Mouse (Mus musculus): Measurements from ENCODE around the gene Spata6. TPM values are rescaled to one million over a fixed set of nuclear protein-coding genes. Genes with fewer than 3 reads are reported as not detected.
A peak's percentile ranks its signal among the peaks of the same experiment; 100 is the strongest.

The Spata6 gene
- polyA plus RNA-seq, 1 experiment, result 8.2 TPM

GRCm38 (mm10) chr4:111685951-111686350, 33.8 kb upstream of the Spata6 start:
- H3K27me3 ChIP-seq (ENCODE audit: control insufficient read depth, insufficient read depth, low read length), result no peaks in the 10 kb centered on the region
- no peak overlapping the region for H3K27ac ChIP-seq (ENCODE audit: insufficient read depth, low read length)
- no peak for DNase-seq
- TF ChIP-seq CTCF (IDR thresholded peaks at IDR 0.05; ENCODE audit: borderline replicate concordance, insufficient read depth, low read depth, low read length), result no peak
- TF ChIP-seq POLR2A (IDR thresholded peaks at IDR 0.05; ENCODE audit: borderline replicate concordance, insufficient read depth, low read length), result no peak
- WGBS, result 87% methylated on average over 2 of the region's 2 CpGs
- H3K4me3 ChIP-seq (replicated peaks; ENCODE audit: insufficient read depth, low read depth, low read length), result no peak overlapping the region
- no peaks in the 10 kb centered on the region for H3K4me1 ChIP-seq (ENCODE audit: control insufficient read depth, insufficient read depth, low read length)

DNA sequence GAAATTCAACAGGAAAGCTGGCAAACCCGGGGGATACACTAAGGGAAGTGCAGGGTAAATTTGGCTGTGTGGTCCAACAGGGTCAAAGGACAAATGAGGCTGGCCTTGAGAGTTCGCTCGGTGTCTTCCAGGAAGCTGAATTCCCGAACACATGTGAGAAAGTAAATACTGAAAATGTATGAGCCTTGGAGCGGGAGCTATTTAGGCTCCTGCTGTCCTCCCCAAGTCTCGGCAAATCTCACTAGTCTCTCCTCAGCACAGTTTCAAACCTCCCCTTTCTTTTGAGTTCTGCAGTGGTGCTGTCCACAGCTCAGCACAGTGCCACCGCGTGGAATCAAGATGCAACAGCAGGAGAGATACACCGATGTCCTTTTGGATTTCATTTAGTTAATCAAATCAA, 32.8 kb upstream of the Spata6 start:
- TF ChIP-seq POLR2A (IDR thresholded peaks at IDR 0.05; ENCODE audit: borderline replicate concordance, insufficient read depth, low read length) (no peak), CTCF (IDR thresholded peaks at IDR 0.05; ENCODE audit: borderline replicate concordance, insufficient read depth, low read depth, low read length) (peak; percentile 74)
- H3K4me1 ChIP-seq (ENCODE audit: control insufficient read depth, insufficient read depth, low read length), result no peaks in the 10 kb centered on the region
- 11% methylated on average over 9 of the region's 9 CpGs for WGBS
- no peaks in the 10 kb centered on the region for H3K27me3 ChIP-seq (ENCODE audit: control insufficient read depth, insufficient read depth, low read length)
- H3K4me3 ChIP-seq (replicated peaks; ENCODE audit: insufficient read depth, low read depth, low read length), result no peak overlapping the region
- H3K27ac ChIP-seq (ENCODE audit: insufficient read depth, low read length), result no peak overlapping the region
- DNase-seq, result peak; percentile 22 to 29

- H3K27ac ChIP-seq (ENCODE audit: insufficient read depth, low read length), result no peak overlapping the region
- no peaks in the 10 kb centered on the region for H3K4me1 ChIP-seq (ENCODE audit: control insufficient read depth, insufficient read depth, low read length)
- no peak for TF ChIP-seq POLR2A (IDR thresholded peaks at IDR 0.05; ENCODE audit: borderline replicate concordance, insufficient read depth, low read length)
- TF ChIP-seq CTCF (IDR thresholded peaks at IDR 0.05; ENCODE audit: borderline replicate concordance, insufficient read depth, low read depth, low read length), result peak; percentile 52
- DNase-seq, result peak; percentile 33 to 50
- 17% methylated on average over 6 of the region's 6 CpGs for WGBS
- no peak overlapping the region for H3K4me3 ChIP-seq (replicated peaks; ENCODE audit: insufficient read depth, low read depth, low read length)
- H3K27me3 ChIP-seq (ENCODE audit: control insufficient read depth, insufficient read depth, low read length), result no peaks in the 10 kb centered on the region
These were observed 32.2 kb upstream of the Spata6 start for GRCm38 (mm10) chr4:111687613-111688012.

GRCm38 (mm10) chr4:111691057-111691543, 28.7 kb upstream of the Spata6 start:
- no peak overlapping the region for H3K27ac ChIP-seq (ENCODE audit: insufficient read depth, low read length)
- 7% methylated on average over 5 of the region's 5 CpGs for WGBS
- H3K4me1 ChIP-seq (ENCODE audit: control insufficient read depth, insufficient read depth, low read length), result no peaks in the 10 kb centered on the region
- no peak for DNase-seq
- no peaks in the 10 kb centered on the region for H3K27me3 ChIP-seq (ENCODE audit: control insufficient read depth, insufficient read depth, low read length)
- no peak overlapping the region for H3K4me3 ChIP-seq (replicated peaks; ENCODE audit: insufficient read depth, low read depth, low read length)
- TF ChIP-seq CTCF (IDR thresholded peaks at IDR 0.05; ENCODE audit: borderline replicate concordance, insufficient read depth, low read depth, low read length) (no peak), POLR2A (IDR thresholded peaks at IDR 0.05; ENCODE audit: borderline replicate concordance, insufficient read depth, low read length) (no peak)

- H3K27me3 ChIP-seq (ENCODE audit: control insufficient read depth, insufficient read depth, low read length), result no peaks in the 10 kb centered on the region
- no peak for TF ChIP-seq CTCF (IDR thresholded peaks at IDR 0.05; ENCODE audit: borderline replicate concordance, insufficient read depth, low read depth, low read length)
- no peak for TF ChIP-seq POLR2A (IDR thresholded peaks at IDR 0.05; ENCODE audit: borderline replicate concordance, insufficient read depth, low read length)
- H3K4me1 ChIP-seq (ENCODE audit: control insufficient read depth, insufficient read depth, low read length), result no peaks in the 10 kb centered on the region
- no peak for DNase-seq
- WGBS, result 66% methylated on average over 1 of the region's 1 CpGs
- no peak overlapping the region for H3K4me3 ChIP-seq (replicated peaks; ENCODE audit: insufficient read depth, low read depth, low read length)
- H3K27ac ChIP-seq (ENCODE audit: insufficient read depth, low read length), result no peak overlapping the region
These were observed 18.4 kb upstream of the Spata6 start for GRCm38 (mm10) chr4:111701381-111701780.

GRCm38 (mm10) chr4:111704126-111704525, 15.7 kb upstream of the Spata6 start:
- no peaks in the 10 kb centered on the region for H3K27me3 ChIP-seq (ENCODE audit: control insufficient read depth, insufficient read depth, low read length)
- H3K4me1 ChIP-seq (ENCODE audit: control insufficient read depth, insufficient read depth, low read length), result no peaks in the 10 kb centered on the region
- no peak overlapping the region for H3K4me3 ChIP-seq (replicated peaks; ENCODE audit: insufficient read depth, low read depth, low read length)
- TF ChIP-seq POLR2A (IDR thresholded peaks at IDR 0.05; ENCODE audit: borderline replicate concordance, insufficient read depth, low read length), result no peak
- no peak for TF ChIP-seq CTCF (IDR thresholded peaks at IDR 0.05; ENCODE audit: borderline replicate concordance, insufficient read depth, low read depth, low read length)
- DNase-seq, result no peak
- H3K27ac ChIP-seq (ENCODE audit: insufficient read depth, low read length), result no peak overlapping the region
- 87% methylated on average over 2 of the region's 2 CpGs for WGBS

DNA sequence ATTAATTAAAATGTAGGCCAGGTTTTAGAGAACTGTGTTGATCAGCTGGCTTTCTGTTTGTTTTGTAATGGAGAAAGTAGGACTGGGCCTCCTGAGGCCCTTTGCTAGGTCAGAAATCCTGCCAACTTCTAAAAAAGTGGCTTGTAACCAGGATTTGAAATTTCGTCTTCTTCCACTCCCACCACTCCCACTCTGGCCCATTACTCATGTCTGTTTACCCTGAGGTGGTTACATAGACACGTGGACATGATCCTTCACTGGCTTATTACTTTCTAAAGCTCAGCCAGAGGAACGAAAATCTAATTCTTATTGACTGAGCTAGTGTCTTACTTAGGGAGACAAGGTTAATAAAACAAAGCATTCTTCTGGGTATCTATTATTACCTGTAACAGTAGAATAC, 14.8 kb upstream of the Spata6 start:
- Histone ChIP-seq H3K27me3 (ENCODE audit: control insufficient read depth, insufficient read depth, low read length) (no peaks in the 10 kb centered on the region), H3K27ac (ENCODE audit: insufficient read depth, low read length) (no peak overlapping the region), H3K4me1 (ENCODE audit: control insufficient read depth, insufficient read depth, low read length) (no peaks in the 10 kb centered on the region), H3K4me3 (replicated peaks; ENCODE audit: insufficient read depth, low read depth, low read length) (no peak overlapping the region)
- no peak for DNase-seq
- TF ChIP-seq CTCF (IDR thresholded peaks at IDR 0.05; ENCODE audit: borderline replicate concordance, insufficient read depth, low read depth, low read length), result no peak
- 73% methylated on average over 3 of the region's 3 CpGs for WGBS

- 78% methylated on average over 4 of the region's 4 CpGs for WGBS
- TF ChIP-seq CTCF (IDR thresholded peaks at IDR 0.05; ENCODE audit: borderline replicate concordance, insufficient read depth, low read depth, low read length) (no peak), POLR2A (IDR thresholded peaks at IDR 0.05; ENCODE audit: borderline replicate concordance, insufficient read depth, low read length) (no peak)
These were observed 488 bp upstream of the Spata6 start for GRCm38 (mm10) chr4:111719296-111719695.

More at GRCm38 (mm10) chr4:111719296-111719695, 488 bp upstream of the Spata6 start:
- H3K4me1 ChIP-seq (ENCODE audit: control insufficient read depth, insufficient read depth, low read length), result no peaks in the 10 kb centered on the region
- no peak overlapping the region for H3K27ac ChIP-seq (ENCODE audit: insufficient read depth, low read length)
- H3K4me3 ChIP-seq (replicated peaks; ENCODE audit: insufficient read depth, low read depth, low read length), result no peak overlapping the region
- DNase-seq, result no peak
- no peaks in the 10 kb centered on the region for H3K27me3 ChIP-seq (ENCODE audit: control insufficient read depth, insufficient read depth, low read length)

All from cerebellum, adult 2 months (tissue).